Mouse (Mus musculus) kidney, embryonic 15.5 days (tissue): ENCODE results near the gene Tctn1. TPM values are rescaled to one million over a fixed set of nuclear protein-coding genes. Genes with fewer than 3 reads are reported as not detected.

Experiments
- ATAC-seq: fragments of 200-750 bp; cut with Nextera tagmentation; replicated peaks from 2 replicates; pipeline ENCODE4 v1.8.0; 2017; ENCODE audit warnings: moderate TSS enrichment; ENCODE audit not compliant: low FRiP score
- H3K27ac ChIP-seq: fragments of 300-500 bp; sonication (generic); 2 replicates; pipeline ENCODE4 v1.5.1; 2015; ENCODE audit warnings: mild to moderate bottlenecking, inconsistent platforms
- H3K27me3 ChIP-seq: fragments of 300-500 bp; sonication (generic); 2 replicates; pipeline ENCODE4 v1.6.1; 2015; ENCODE audit warnings: inconsistent platforms
- H3K36me3 ChIP-seq: fragments of 300-500 bp; sonication (generic); 2 replicates; pipeline ENCODE4 v1.6.1; 2015; ENCODE audit warnings: inconsistent platforms
- H3K4me1 ChIP-seq: fragments of 300-500 bp; sonication (generic); 2 replicates; pipeline ENCODE4 v1.6.1; 2015; ENCODE audit warnings: inconsistent platforms
- H3K4me2 ChIP-seq: fragments of 300-500 bp; sonication (generic); 2 replicates; pipeline ENCODE4 v1.6.1; 2015; ENCODE audit warnings: moderate library complexity, mild to moderate bottlenecking, inconsistent platforms
- H3K4me3 ChIP-seq: fragments of 300-500 bp; sonication (generic); replicated peaks from 2 replicates; pipeline ENCODE4 v1.5.1; 2015; ENCODE audit warnings: mild to moderate bottlenecking, inconsistent platforms
- H3K9ac ChIP-seq: fragments of 300-500 bp; sonication (generic); 2 replicates; pipeline ENCODE4 v1.6.1; 2015; ENCODE audit warnings: mild to moderate bottlenecking, inconsistent platforms
- H3K9me3 ChIP-seq: fragments of 300-500 bp; sonication (generic); replicated peaks from 2 replicates; pipeline ENCODE4 v1.6.1; 2016; ENCODE audit warnings: inconsistent platforms
- WGBS: fragments of 180-500 bp; shearing (Covaris S2); methylation state at CpG from one replicate; pipeline ENCODE4 v1.1.7; 2015; ENCODE audit warnings: mixed read lengths; 5-methylcytosine and 5-hydroxymethylcytosine counted together
- polyA plus RNA-seq: library from polyadenylated mRNA; unstranded; fragments of >200 nt; fragmentation: Nextera tagmentation; extraction: Ambion mirVana; gene quantifications from 2 replicates; pipeline ENCODE4 v1.2.1, GENCODE M21; 2015

Gene Tctn1
- polyA plus RNA-seq, 1 experiment from 2014 or later = 6.7 TPM

- Histone ChIP-seq H3K27me3 (no peaks in the 10 kb centered on the region), H3K9ac (peak within 1 kb of the TSS; percentile 88), H3K4me2 (peak within 1 kb of the TSS; percentile 96), H3K9me3 (no peaks in the 10 kb centered on the region), H3K27ac (peak within 1 kb of the TSS; percentile 75), H3K4me3 (peak within 1 kb of the TSS; percentile 91), H3K4me1 (peaks cover 42% of the 10 kb centered on the region), H3K36me3 (peaks cover 16% of the 10 kb centered on the region)
- under 1% methylated on average over 108 of the region's 114 CpGs for WGBS
- peak; percentile 94 for ATAC-seq
Observed at GRCm38 (mm10) chr5:122284183-122285028, 20.1 kb upstream of the Tctn1 start, which contains the start of gene Pptc7. Gene Pptc7, plus strand, starts transcription at chr5:122284365.

GRCm38 (mm10) chr5:122283828-122284182 is 19.5 kb upstream of the Tctn1 start:
- no peak overlapping the region for H3K9ac ChIP-seq
- H3K4me1 ChIP-seq = peaks cover 42% of the 10 kb centered on the region
- 20% methylated on average over 2 of the region's 2 CpGs for WGBS
- peak overlapping the region; percentile 91 for H3K4me3 ChIP-seq
- peak overlapping the region; percentile 96 for H3K4me2 ChIP-seq
- H3K27me3 ChIP-seq = no peaks in the 10 kb centered on the region
- peaks cover 13% of the 10 kb centered on the region for H3K36me3 ChIP-seq
- no peak overlapping the region for H3K27ac ChIP-seq
- ATAC-seq = no peak
- H3K9me3 ChIP-seq = no peaks in the 10 kb centered on the region

- no peak overlapping the region for H3K9ac ChIP-seq
- no peaks in the 10 kb centered on the region for H3K36me3 ChIP-seq
- 31% methylated on average over 19 of the region's 19 CpGs for WGBS
- H3K27me3 ChIP-seq = no peaks in the 10 kb centered on the region
- 0 out of 2 replicates have a peak overlapping the region, but pooled peaks have one; percentile 2 for H3K4me3 ChIP-seq
- H3K4me2 ChIP-seq = peak overlapping the region; percentile 45
- peaks cover 36% of the 10 kb centered on the region for H3K4me1 ChIP-seq
- ATAC-seq = no peak
- peak overlapping the region; percentile 41; the same call in 1 of the 2 replicates for H3K27ac ChIP-seq
- no peaks in the 10 kb centered on the region for H3K9me3 ChIP-seq
Observed at GRCm38 (mm10) chr5:122280827-122281462, 16.7 kb upstream of the Tctn1 start.

- peak overlapping the region; percentile 45 for H3K4me2 ChIP-seq
- H3K4me1 ChIP-seq = peaks cover 31% of the 10 kb centered on the region
- H3K27me3 ChIP-seq = no peaks in the 10 kb centered on the region
- no peaks in the 10 kb centered on the region for H3K9me3 ChIP-seq
- peak overlapping the region; percentile 41; the same call in 1 of the 2 replicates for H3K27ac ChIP-seq
- H3K4me3 ChIP-seq = 0 out of 2 replicates have a peak overlapping the region, but pooled peaks have one; percentile 2
- WGBS = 42% methylated on average over 6 of the region's 6 CpGs
- H3K36me3 ChIP-seq = no peaks in the 10 kb centered on the region
- H3K9ac ChIP-seq = no peak overlapping the region
- ATAC-seq = no peak
Observed at GRCm38 (mm10) chr5:122280422-122280826, 16.2 kb upstream of the Tctn1 start.

- 79% methylated on average over 12 of the region's 12 CpGs for WGBS
- 0 out of 2 replicates have a peak overlapping the region, but pooled peaks have one; percentile 45 for H3K4me2 ChIP-seq
- ATAC-seq = no peak
- H3K36me3 ChIP-seq = no peaks in the 10 kb centered on the region
- no peaks in the 10 kb centered on the region for H3K9me3 ChIP-seq
- H3K27me3 ChIP-seq = peaks cover 2% of the 10 kb centered on the region; the same call in 1 of the 2 replicates
- H3K27ac ChIP-seq = 0 out of 2 replicates have a peak overlapping the region, but pooled peaks have one; percentile 41
- H3K4me1 ChIP-seq = peaks cover 28% of the 10 kb centered on the region
- no peak overlapping the region for H3K9ac ChIP-seq
- H3K4me3 ChIP-seq = no peak overlapping the region
Observed at GRCm38 (mm10) chr5:122279799-122280421, 15.7 kb upstream of the Tctn1 start.

- no peak for ATAC-seq
- H3K9me3 ChIP-seq = no peaks in the 10 kb centered on the region
- 68% methylated on average over 7 of the region's 7 CpGs for WGBS
- peaks cover 2% of the 10 kb centered on the region; the same call in 1 of the 2 replicates for H3K27me3 ChIP-seq
- peaks cover 28% of the 10 kb centered on the region for H3K4me1 ChIP-seq
- H3K27ac ChIP-seq = no peak overlapping the region
- no peak overlapping the region for H3K4me3 ChIP-seq
- H3K36me3 ChIP-seq = no peaks in the 10 kb centered on the region
- H3K4me2 ChIP-seq = no peak overlapping the region
- no peak overlapping the region for H3K9ac ChIP-seq
Observed at GRCm38 (mm10) chr5:122278946-122279345, 14.7 kb upstream of the Tctn1 start.

GRCm38 (mm10) chr5:122274785-122275184 is 10.5 kb upstream of the Tctn1 start:
- ATAC-seq = no peak
- H3K9me3 ChIP-seq = no peaks in the 10 kb centered on the region
- peaks cover 2% of the 10 kb centered on the region; the same call in 1 of the 2 replicates for H3K27me3 ChIP-seq
- no peaks in the 10 kb centered on the region for H3K36me3 ChIP-seq
- no peak overlapping the region for H3K27ac ChIP-seq
- 37% methylated on average over 5 of the region's 5 CpGs for WGBS
- no peak overlapping the region for H3K4me2 ChIP-seq
- peaks cover 6% of the 10 kb centered on the region; the same call in 1 of the 2 replicates for H3K4me1 ChIP-seq
- H3K9ac ChIP-seq = no peak overlapping the region
- no peak overlapping the region for H3K4me3 ChIP-seq

- 77% methylated on average over 5 of the region's 5 CpGs for WGBS
- Histone ChIP-seq H3K9me3 (no peaks in the 10 kb centered on the region), H3K27ac (no peak overlapping the region), H3K36me3 (no peaks in the 10 kb centered on the region), H3K9ac (no peak overlapping the region), H3K4me3 (no peak overlapping the region), H3K4me2 (no peak overlapping the region), H3K4me1 (peaks cover 2% of the 10 kb centered on the region; the same call in 1 of the 2 replicates), H3K27me3 (peaks cover 2% of the 10 kb centered on the region; the same call in 1 of the 2 replicates)
- no peak for ATAC-seq
Observed at GRCm38 (mm10) chr5:122272821-122273220, 8.6 kb upstream of the Tctn1 start.

- Histone ChIP-seq H3K4me3 (no peak overlapping the region), H3K4me1 (peaks cover 3% of the 10 kb centered on the region; the same call in 1 of the 2 replicates), H3K4me2 (no peak overlapping the region), H3K27ac (no peak overlapping the region), H3K27me3 (no peaks in the 10 kb centered on the region), H3K9ac (no peak overlapping the region), H3K9me3 (no peaks in the 10 kb centered on the region), H3K36me3 (no peaks in the 10 kb centered on the region)
- 60% methylated on average over 12 of the region's 12 CpGs for WGBS
- ATAC-seq = no peak
Observed at GRCm38 (mm10) chr5:122268858-122269604, 4.8 kb upstream of the Tctn1 start.

GRCm38 (mm10) chr5:122267899-122268298 is 3.6 kb upstream of the Tctn1 start:
- Histone ChIP-seq H3K27ac (no peak overlapping the region), H3K9ac (no peak overlapping the region), H3K4me1 (peaks cover 13% of the 10 kb centered on the region), H3K27me3 (no peaks in the 10 kb centered on the region), H3K4me2 (no peak overlapping the region), H3K4me3 (no peak overlapping the region), H3K36me3 (no peaks in the 10 kb centered on the region), H3K9me3 (no peaks in the 10 kb centered on the region)
- WGBS = 24% methylated on average over 5 of the region's 5 CpGs
- ATAC-seq = no peak

GRCm38 (mm10) chr5:122267136-122267535 is 2.9 kb upstream of the Tctn1 start:
- Histone ChIP-seq H3K36me3 (no peaks in the 10 kb centered on the region), H3K9ac (no peak overlapping the region), H3K4me1 (peaks cover 17% of the 10 kb centered on the region), H3K9me3 (no peaks in the 10 kb centered on the region), H3K4me2 (no peak overlapping the region), H3K27ac (no peak overlapping the region), H3K4me3 (no peak overlapping the region), H3K27me3 (no peaks in the 10 kb centered on the region)
- 77% methylated on average over 7 of the region's 7 CpGs for WGBS
- no peak for ATAC-seq
